Mouse (Mus musculus): ENCODE results near the gene Rpl9-ps1. TPM values are rescaled to one million over a fixed set of nuclear protein-coding genes. Genes with fewer than 3 reads are reported as not detected.

Gene Rpl9-ps1
- polyA plus RNA-seq, 1 experiment from 2014 or later: not detected

- H3K4me3 ChIP-seq (replicated peaks; ENCODE audit: low read length): no peak overlapping the region
- no peak overlapping the region for H3K4me2 ChIP-seq (ENCODE audit: low read length)
- H3K9me3 ChIP-seq (ENCODE audit: control insufficient read depth, low read length): no peaks in the 10 kb centered on the region
- 93% methylated on average over 3 of the region's 3 CpGs for whole genome bisulfite sequencing
- H3K27ac ChIP-seq (ENCODE audit: low read length): no peak overlapping the region
- no peaks in the 10 kb centered on the region for H3K27me3 ChIP-seq (replicated peaks; ENCODE audit: control insufficient read depth, insufficient read depth, low read length)
- H3K4me1 ChIP-seq (replicated peaks; ENCODE audit: control insufficient read depth, insufficient read depth, low read length): no peaks in the 10 kb centered on the region
- H3K9ac ChIP-seq (replicated peaks; ENCODE audit: low read depth, low read length): no peak overlapping the region
- no peak for ATAC-seq
- no peaks in the 10 kb centered on the region for H3K36me3 ChIP-seq (ENCODE audit: control insufficient read depth, insufficient read depth)
Measured at GRCm38 (mm10) chr11:83605535-83605934, 39.9 kb downstream of the Rpl9-ps1 start.

DNA sequence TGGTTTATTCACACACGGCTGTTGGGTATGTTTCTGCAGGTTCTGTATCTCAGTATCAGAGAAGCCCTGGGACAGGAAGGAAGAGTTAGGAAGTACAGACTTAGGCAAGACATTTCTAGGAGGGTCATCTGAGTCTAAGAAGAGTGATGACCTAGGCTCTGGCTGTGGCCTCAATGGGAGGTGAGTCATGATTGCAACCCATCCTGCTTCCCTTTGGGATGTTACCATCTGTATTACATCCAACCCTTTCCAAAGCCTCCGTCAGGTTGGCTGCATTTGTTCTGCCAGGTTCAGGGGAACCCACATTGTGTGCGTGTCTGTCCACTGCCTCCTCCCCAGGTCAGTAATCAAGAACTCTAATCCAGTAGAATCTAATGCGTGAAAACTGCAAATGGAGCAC, 40.7 kb downstream of the Rpl9-ps1 start:
- Histone ChIP-seq H3K36me3 (ENCODE audit: control insufficient read depth, insufficient read depth) (no peaks in the 10 kb centered on the region), H3K4me3 (replicated peaks; ENCODE audit: low read length) (no peak overlapping the region), H3K27me3 (replicated peaks; ENCODE audit: control insufficient read depth, insufficient read depth, low read length) (no peaks in the 10 kb centered on the region), H3K9me3 (ENCODE audit: control insufficient read depth, low read length) (no peaks in the 10 kb centered on the region), H3K4me1 (replicated peaks; ENCODE audit: control insufficient read depth, insufficient read depth, low read length) (no peaks in the 10 kb centered on the region), H3K4me2 (ENCODE audit: low read length) (no peak overlapping the region), H3K9ac (replicated peaks; ENCODE audit: low read depth, low read length) (no peak overlapping the region), H3K27ac (ENCODE audit: low read length) (no peak overlapping the region)
- no peak for ATAC-seq
- 82% methylated on average over 4 of the region's 4 CpGs for WGBS

DNA sequence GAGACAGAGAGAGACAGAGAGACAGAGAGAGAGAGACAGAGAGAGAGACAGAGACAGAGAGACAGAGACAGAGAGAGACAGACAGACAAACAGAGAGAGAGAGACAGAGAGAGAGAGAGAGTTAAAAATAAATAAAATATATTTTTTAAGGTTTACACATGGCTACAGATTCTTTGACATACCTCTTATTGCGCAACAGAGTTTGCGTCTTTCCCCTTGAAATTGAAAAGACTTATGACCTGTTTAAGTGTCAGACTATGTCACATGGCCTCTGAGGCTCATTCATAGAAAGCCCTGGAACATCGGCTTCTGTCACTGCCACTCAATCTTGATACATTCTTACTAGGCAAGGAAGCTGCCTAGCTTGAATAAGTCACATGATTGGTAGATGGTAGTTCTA, 42.0 kb downstream of the Rpl9-ps1 start:
- no peaks in the 10 kb centered on the region for H3K27me3 ChIP-seq (replicated peaks; ENCODE audit: control insufficient read depth, insufficient read depth, low read length)
- H3K9me3 ChIP-seq (ENCODE audit: control insufficient read depth, low read length): no peaks in the 10 kb centered on the region
- H3K27ac ChIP-seq (ENCODE audit: low read length): no peak overlapping the region
- H3K4me3 ChIP-seq (replicated peaks; ENCODE audit: low read length): no peak overlapping the region
- no peak for ATAC-seq
- no peaks in the 10 kb centered on the region for H3K36me3 ChIP-seq (ENCODE audit: control insufficient read depth, insufficient read depth)
- no peak overlapping the region for H3K4me2 ChIP-seq (ENCODE audit: low read length)
- WGBS: 93% methylated on average over 3 of the region's 3 CpGs
- no peaks in the 10 kb centered on the region for H3K4me1 ChIP-seq (replicated peaks; ENCODE audit: control insufficient read depth, insufficient read depth, low read length)
- H3K9ac ChIP-seq (replicated peaks; ENCODE audit: low read depth, low read length): no peak overlapping the region

DNA sequence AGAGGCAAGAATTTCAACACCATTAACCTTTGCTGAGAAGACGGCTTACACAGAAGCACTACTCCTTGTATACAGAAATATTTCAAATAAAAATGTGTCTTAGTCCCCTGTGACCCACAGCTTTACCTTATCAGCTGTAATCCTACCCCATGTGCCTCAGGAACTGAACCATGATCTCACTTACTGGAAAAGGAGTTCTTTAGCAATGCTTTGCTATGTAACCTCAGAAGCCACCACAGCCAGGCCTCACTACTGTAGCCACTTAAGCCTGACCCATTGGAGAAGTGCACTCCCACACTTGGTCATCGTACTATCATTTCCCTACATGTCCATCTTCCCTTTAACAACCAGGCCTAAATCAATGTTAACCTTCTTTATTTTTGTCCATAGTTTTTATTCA, 44.8 kb downstream of the Rpl9-ps1 start:
- Histone ChIP-seq H3K9me3 (ENCODE audit: control insufficient read depth, low read length) (no peaks in the 10 kb centered on the region), H3K27me3 (replicated peaks; ENCODE audit: control insufficient read depth, insufficient read depth, low read length) (no peaks in the 10 kb centered on the region), H3K4me2 (ENCODE audit: low read length) (no peak overlapping the region), H3K36me3 (ENCODE audit: control insufficient read depth, insufficient read depth) (no peaks in the 10 kb centered on the region), H3K4me1 (replicated peaks; ENCODE audit: control insufficient read depth, insufficient read depth, low read length) (no peaks in the 10 kb centered on the region), H3K9ac (replicated peaks; ENCODE audit: low read depth, low read length) (no peak overlapping the region), H3K27ac (ENCODE audit: low read length) (no peak overlapping the region), H3K4me3 (replicated peaks; ENCODE audit: low read length) (no peak overlapping the region)
- WGBS: 86% methylated on average over 2 of the region's 2 CpGs
- no peak for ATAC-seq

DNA sequence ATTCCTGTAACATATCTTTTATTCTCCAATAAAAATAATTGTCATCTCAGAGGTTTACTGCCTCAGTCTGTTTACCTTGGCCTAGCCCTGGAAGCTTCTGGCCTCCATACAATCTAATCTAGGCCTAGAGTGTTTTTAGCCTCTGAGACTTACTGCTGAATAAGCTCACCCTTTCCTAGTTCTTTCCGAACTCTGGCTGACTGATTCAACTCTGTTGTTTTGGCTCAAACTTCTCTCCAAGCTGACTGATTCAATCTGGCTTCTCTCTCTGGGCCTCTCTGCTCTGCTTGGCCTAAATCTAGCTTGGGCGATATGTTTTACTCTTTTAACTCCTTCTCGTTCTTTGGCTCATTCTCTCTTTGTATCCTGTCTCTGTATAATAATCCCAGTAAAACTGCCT, 46.4 kb downstream of the Rpl9-ps1 start:
- Histone ChIP-seq H3K27me3 (replicated peaks; ENCODE audit: control insufficient read depth, insufficient read depth, low read length) (no peaks in the 10 kb centered on the region), H3K4me2 (ENCODE audit: low read length) (no peak overlapping the region), H3K9me3 (ENCODE audit: control insufficient read depth, low read length) (no peaks in the 10 kb centered on the region), H3K4me3 (replicated peaks; ENCODE audit: low read length) (no peak overlapping the region), H3K9ac (replicated peaks; ENCODE audit: low read depth, low read length) (no peak overlapping the region), H3K4me1 (replicated peaks; ENCODE audit: control insufficient read depth, insufficient read depth, low read length) (no peaks in the 10 kb centered on the region), H3K27ac (ENCODE audit: low read length) (no peak overlapping the region), H3K36me3 (ENCODE audit: control insufficient read depth, insufficient read depth) (no peaks in the 10 kb centered on the region)
- 86% methylated on average over 3 of the region's 3 CpGs for WGBS
- no peak for ATAC-seq

GRCm38 (mm10) chr11:83598207-83598837, 47.1 kb downstream of the Rpl9-ps1 start:
- no peak overlapping the region for H3K4me3 ChIP-seq (replicated peaks; ENCODE audit: low read length)
- 76% methylated on average over 3 of the region's 3 CpGs for WGBS

GRCm38 (mm10) chr11:83597796-83598195, 47.6 kb downstream of the Rpl9-ps1 start:
- H3K9ac ChIP-seq (replicated peaks; ENCODE audit: low read depth, low read length): no peak overlapping the region
- ATAC-seq: no peak
- H3K27ac ChIP-seq (ENCODE audit: low read length): no peak overlapping the region
- no peaks in the 10 kb centered on the region for H3K9me3 ChIP-seq (ENCODE audit: control insufficient read depth, low read length)
- H3K4me3 ChIP-seq (replicated peaks; ENCODE audit: low read length): no peak overlapping the region
- H3K4me2 ChIP-seq (ENCODE audit: low read length): no peak overlapping the region
- no peaks in the 10 kb centered on the region for H3K27me3 ChIP-seq (replicated peaks; ENCODE audit: control insufficient read depth, insufficient read depth, low read length)
- no peaks in the 10 kb centered on the region for H3K36me3 ChIP-seq (ENCODE audit: control insufficient read depth, insufficient read depth)
- H3K4me1 ChIP-seq (replicated peaks; ENCODE audit: control insufficient read depth, insufficient read depth, low read length): no peaks in the 10 kb centered on the region
- 97% methylated on average over 7 of the region's 7 CpGs for WGBS

More at GRCm38 (mm10) chr11:83598207-83598837, 47.1 kb downstream of the Rpl9-ps1 start:
- Histone ChIP-seq H3K9me3 (ENCODE audit: control insufficient read depth, low read length) (no peaks in the 10 kb centered on the region), H3K9ac (replicated peaks; ENCODE audit: low read depth, low read length) (no peak overlapping the region), H3K27ac (ENCODE audit: low read length) (no peak overlapping the region), H3K4me1 (replicated peaks; ENCODE audit: control insufficient read depth, insufficient read depth, low read length) (no peaks in the 10 kb centered on the region), H3K36me3 (ENCODE audit: control insufficient read depth, insufficient read depth) (no peaks in the 10 kb centered on the region), H3K4me2 (ENCODE audit: low read length) (no peak overlapping the region), H3K27me3 (replicated peaks; ENCODE audit: control insufficient read depth, insufficient read depth, low read length) (no peaks in the 10 kb centered on the region)
- ATAC-seq: no peak

- Histone ChIP-seq H3K27me3 (replicated peaks; ENCODE audit: control insufficient read depth, insufficient read depth, low read length) (no peaks in the 10 kb centered on the region), H3K4me1 (replicated peaks; ENCODE audit: control insufficient read depth, insufficient read depth, low read length) (no peaks in the 10 kb centered on the region), H3K9me3 (ENCODE audit: control insufficient read depth, low read length) (no peaks in the 10 kb centered on the region), H3K9ac (replicated peaks; ENCODE audit: low read depth, low read length) (no peak overlapping the region), H3K36me3 (ENCODE audit: control insufficient read depth, insufficient read depth) (no peaks in the 10 kb centered on the region), H3K27ac (ENCODE audit: low read length) (no peak overlapping the region), H3K4me2 (ENCODE audit: low read length) (no peak overlapping the region), H3K4me3 (replicated peaks; ENCODE audit: low read length) (no peak overlapping the region)
- ATAC-seq: no peak
- 82% methylated on average over 7 of the region's 7 CpGs for WGBS
Measured at GRCm38 (mm10) chr11:83595669-83596455, 49.6 kb downstream of the Rpl9-ps1 start.
